Mouse (Mus musculus) leukemia stem cell, adult 10-12 weeks (primary cell): ENCODE measurements around the gene Tsc22d4. TPM values are rescaled to one million over a fixed set of nuclear protein-coding genes. Genes with fewer than 3 reads are reported as not detected.

ENCODE experiments used
- polyA plus RNA-seq: library from polyadenylated mRNA; stranded (reverse); fragments of >175 nt; gene quantifications from 2 replicates; pipeline ENCODE4 v1.2.3, GENCODE M21; 2012; ENCODE audit warnings: low replicate concordance

Gene Tsc22d4
- polyA plus RNA-seq, result 492 and 602 TPM in 2 replicates

GRCm38 (mm10) chr5:137745214-137746171, at the start of gene Tsc22d4:
Gene Tsc22d4, plus strand, starts transcription at chr5:137745730.

GRCm38 (mm10) chr5:137741023-137741931, 4.3 kb upstream of the Tsc22d4 start, which contains the start of gene Nyap1:
Gene Nyap1, minus strand, starts transcription at chr5:137741607.

GRCm38 (mm10) chr5:137778635-137779034, 33.1 kb downstream of the Tsc22d4 start, which contains the start of gene Ppp1r35:
Gene Ppp1r35, plus strand, starts transcription at chr5:137778849.

GRCm38 (mm10) chr5:137787151-137787928, 41.8 kb downstream of the Tsc22d4 start, which contains the start of the genes Mepce and Zcwpw1:
Gene Mepce, minus strand, starts transcription at chr5:137787655.
Gene Zcwpw1, plus strand, starts transcription at chr5:137787798.

Other genes starting within 250 kb of the Tsc22d4 start
- gene Pop7, start 243.2 kb upstream of the Tsc22d4 start, polyA plus RNA-seq, result 21.2 and 62.7 TPM in 2 replicates
- gene Gigyf1, start 227.2 kb upstream of the Tsc22d4 start, polyA plus RNA-seq, result 54.3 and 65.9 TPM in 2 replicates
- gene Epo, start 212.5 kb upstream of the Tsc22d4 start, polyA plus RNA-seq, result not detected in 2 replicates
- 351 and 463 TPM in 2 replicates for gene Gnb2, start 212.2 kb upstream of the Tsc22d4 start, polyA plus RNA-seq
- gene Actl6b, start 192.2 kb upstream of the Tsc22d4 start, polyA plus RNA-seq, result not detected in 2 replicates
- gene Tfr2, start 175.9 kb upstream of the Tsc22d4 start, polyA plus RNA-seq, result 90.8 and 239 TPM in 2 replicates
- 1,131 and 1,239 TPM in 2 replicates for gene Mospd3, start 144.7 kb upstream of the Tsc22d4 start, polyA plus RNA-seq
- gene Pcolce, start 131.9 kb upstream of the Tsc22d4 start, polyA plus RNA-seq, result 19.5 and 40.7 TPM in 2 replicates
- 0.19 TPM in 1 of 2 replicates, not detected in the other for gene Fbxo24, start 116.7 kb upstream of the Tsc22d4 start, polyA plus RNA-seq
- gene Lrch4, start 116.6 kb upstream of the Tsc22d4 start, polyA plus RNA-seq, result 212 and 267 TPM in 2 replicates
- gene Gm20605, start 116.6 kb upstream of the Tsc22d4 start, polyA plus RNA-seq, result 10.1 and 35.3 TPM in 2 replicates
- 51.9 and 75.4 TPM in 2 replicates for gene Sap25, start 104.4 kb upstream of the Tsc22d4 start, polyA plus RNA-seq
- gene Irs3, start 100.0 kb upstream of the Tsc22d4 start, polyA plus RNA-seq, result not detected in 2 replicates
- gene Agfg2, start 61.0 kb upstream of the Tsc22d4 start, polyA plus RNA-seq, result 114 and 402 TPM in 2 replicates
- gene Nyap1, start 4.1 kb upstream of the Tsc22d4 start, polyA plus RNA-seq, result 2.6 and 5.1 TPM in 2 replicates
- 75.1 and 125 TPM in 2 replicates for gene Ppp1r35, start 33.1 kb downstream of the Tsc22d4 start, polyA plus RNA-seq
- gene Mepce, start 41.9 kb downstream of the Tsc22d4 start, polyA plus RNA-seq, result 163 and 385 TPM in 2 replicates
- 0.39 and 0.80 TPM in 2 replicates for gene Zcwpw1, start 42.1 kb downstream of the Tsc22d4 start, polyA plus RNA-seq
- gene Pilra, start 90.6 kb downstream of the Tsc22d4 start, polyA plus RNA-seq, result 1.4 and 2.4 TPM in 2 replicates
- gene Pilrb1, start 112.4 kb downstream of the Tsc22d4 start, polyA plus RNA-seq, result 0.53 and 1.3 TPM in 2 replicates
- 0.57 and 1.4 TPM in 2 replicates for gene Pilrb2, start 126.1 kb downstream of the Tsc22d4 start, polyA plus RNA-seq
- gene Cyp3a13, start 175.9 kb downstream of the Tsc22d4 start, polyA plus RNA-seq, result not detected in 2 replicates
- gene Gjc3, start 217.4 kb downstream of the Tsc22d4 start, polyA plus RNA-seq, result not detected in 2 replicates
- not detected in 2 replicates for gene Azgp1, start 235.8 kb downstream of the Tsc22d4 start, polyA plus RNA-seq